In the genomic region with DNA sequence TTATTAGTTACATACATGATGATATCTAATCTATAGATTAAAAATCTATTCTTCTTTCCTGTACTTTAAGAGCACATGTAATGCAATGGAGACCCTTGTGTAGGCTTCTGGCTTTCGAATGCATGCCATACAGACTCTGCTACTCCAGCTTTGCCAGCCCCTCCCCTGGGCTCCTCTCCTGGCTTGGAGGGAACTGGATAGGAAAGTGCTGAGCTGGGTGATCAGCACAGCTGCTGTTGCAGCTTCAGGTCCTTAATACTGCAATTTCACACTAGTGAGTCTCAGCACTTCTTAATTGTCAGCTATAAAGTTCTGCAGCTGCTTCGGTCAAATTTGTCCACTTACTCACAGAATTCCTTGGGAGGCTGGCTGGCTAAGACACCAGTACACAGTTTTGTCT, we compare ENCODE assay signal across 22 mouse cellular contexts.
DNase-seq lines count a peak whose midpoint lies in the region; ATAC-seq and TF ChIP-seq lines count a peak whose summit lies in the region.
"Had no signal": no experiment of that assay in that cellular context is flagged by ENCODE, and none has a peak within 500 bp of the region (broad histone marks: within the 10 kb centered on the region; RNA-seq: fewer than 3 reads in every experiment).

No protein-coding gene starts in this region.

- no peaks in the 10 kb centered on the region for H3K36me3 ChIP-seq in embryonic facial prominence, embryonic 14.5 days (ENCODE audit: control insufficient read depth, insufficient read depth, low read length)
- no peaks in the 10 kb centered on the region for H3K36me3 ChIP-seq in embryonic facial prominence, embryonic 10.5 days (replicated peaks)
- H3K36me3 ChIP-seq in hindbrain, embryonic 14.5 days (replicated peaks; ENCODE audit: control insufficient read depth, insufficient read depth), result no peaks in the 10 kb centered on the region
- no peaks in the 10 kb centered on the region for H3K36me3 ChIP-seq in hindbrain, postnatal 0 days (ENCODE audit: insufficient read depth, low read length)
- no peaks in the 10 kb centered on the region for H3K36me3 ChIP-seq in lung, postnatal 0 days (ENCODE audit: insufficient read depth, low read length)
- H3K36me3 ChIP-seq: embryonic facial prominence, embryonic 12.5 days; G1E; heart, embryonic 12.5 days; hindbrain, embryonic 10.5 days had no signal

- no peak overlapping the region for H3K4me3 ChIP-seq in embryonic facial prominence, embryonic 14.5 days (ENCODE audit: low read depth, low read length)
- H3K4me3 ChIP-seq in embryonic facial prominence, embryonic 10.5 days, result no peak overlapping the region
- no peak overlapping the region for H3K4me3 ChIP-seq in hindbrain, embryonic 14.5 days (replicated peaks; ENCODE audit: low read length)
- H3K4me3 ChIP-seq in hindbrain, postnatal 0 days (ENCODE audit: low read length), result no peak overlapping the region
- H3K4me3 ChIP-seq in lung, postnatal 0 days (ENCODE audit: low read depth, low read length), result no peak overlapping the region
- H3K4me3 ChIP-seq: embryonic facial prominence, embryonic 12.5 days; gastrocnemius, adult 2 months; heart, embryonic 12.5 days; hindbrain, embryonic 10.5 days had no signal

- no peaks in the 10 kb centered on the region for H3K9me3 ChIP-seq in embryonic facial prominence, embryonic 14.5 days (ENCODE audit: control insufficient read depth, low read length)
- H3K9me3 ChIP-seq in embryonic facial prominence, embryonic 10.5 days, result no peaks in the 10 kb centered on the region
- no peaks in the 10 kb centered on the region for H3K9me3 ChIP-seq in hindbrain, embryonic 14.5 days (ENCODE audit: control insufficient read depth, low read length)
- H3K9me3 ChIP-seq in hindbrain, postnatal 0 days (ENCODE audit: low read length), result no peaks in the 10 kb centered on the region
- no peaks in the 10 kb centered on the region for H3K9me3 ChIP-seq in lung, postnatal 0 days (ENCODE audit: low read length)
- H3K9me3 ChIP-seq: embryonic facial prominence, embryonic 12.5 days; G1E; heart, embryonic 12.5 days; hindbrain, embryonic 10.5 days had no signal

- no peaks in the 10 kb centered on the region for H3K4me1 ChIP-seq in embryonic facial prominence, embryonic 14.5 days (ENCODE audit: control insufficient read depth, insufficient read depth, low read length)
- H3K4me1 ChIP-seq in embryonic facial prominence, embryonic 10.5 days, result no peaks in the 10 kb centered on the region
- no peaks in the 10 kb centered on the region for H3K4me1 ChIP-seq in hindbrain, embryonic 14.5 days (replicated peaks; ENCODE audit: control insufficient read depth, insufficient read depth, low read length)
- no peaks in the 10 kb centered on the region for H3K4me1 ChIP-seq in hindbrain, postnatal 0 days (ENCODE audit: insufficient read depth, low read length)
- no peaks in the 10 kb centered on the region for H3K4me1 ChIP-seq in lung, postnatal 0 days (ENCODE audit: insufficient read depth, low read depth, low read length)
- H3K4me1 ChIP-seq: embryonic facial prominence, embryonic 12.5 days; heart, embryonic 12.5 days; hindbrain, embryonic 10.5 days had no signal

- WGBS in embryonic facial prominence, embryonic 14.5 days, result 79% methylated on average over 2 of the region's 2 CpGs
- WGBS in embryonic facial prominence, embryonic 10.5 days, result 92% methylated on average over 2 of the region's 2 CpGs
- 96% methylated on average over 2 of the region's 2 CpGs for WGBS in hindbrain, embryonic 14.5 days
- WGBS in hindbrain, postnatal 0 days, result 72% methylated on average over 2 of the region's 2 CpGs
- WGBS in lung, postnatal 0 days, result 54% methylated on average over 2 of the region's 2 CpGs

- no peak overlapping the region for H3K27ac ChIP-seq in embryonic facial prominence, embryonic 14.5 days (replicated peaks; ENCODE audit: low read depth, low read length)
- H3K27ac ChIP-seq in embryonic facial prominence, embryonic 10.5 days (replicated peaks), result no peak overlapping the region
- H3K27ac ChIP-seq in hindbrain, embryonic 14.5 days, result no peak overlapping the region
- no peak overlapping the region for H3K27ac ChIP-seq in hindbrain, postnatal 0 days
- no peak overlapping the region for H3K27ac ChIP-seq in lung, postnatal 0 days (ENCODE audit: low read length)
- H3K27ac ChIP-seq: embryonic facial prominence, embryonic 12.5 days; gastrocnemius, adult 2 months; hindbrain, embryonic 10.5 days had no signal

- H3K4me2 ChIP-seq in embryonic facial prominence, embryonic 14.5 days (ENCODE audit: low read depth, low read length), result no peak overlapping the region
- H3K4me2 ChIP-seq in hindbrain, embryonic 14.5 days (replicated peaks), result no peak overlapping the region
- no peak overlapping the region for H3K4me2 ChIP-seq in hindbrain, postnatal 0 days (ENCODE audit: low read depth, low read length)
- no peak overlapping the region for H3K4me2 ChIP-seq in lung, postnatal 0 days (replicated peaks; ENCODE audit: low read depth, low read length)
- H3K4me2 ChIP-seq: embryonic facial prominence, embryonic 12.5 days; heart, embryonic 12.5 days had no signal

- peak; percentile 6 for DNase-seq in embryonic facial prominence, embryonic 14.5 days (ENCODE audit: low spot score)
- DNase-seq in embryonic facial prominence, embryonic 10.5 days (ENCODE audit: low spot score), result no peak
- DNase-seq in hindbrain, embryonic 14.5 days (ENCODE audit: low spot score), result peak; percentile 21
- DNase-seq in hindbrain, postnatal 0 days (ENCODE audit: low spot score), result no peak
- peak; percentile 14 for DNase-seq in lung, postnatal 0 days (ENCODE audit: low spot score)
- no peak for DNase-seq in lung, postnatal 14 days
- peak; percentile 16 for DNase-seq in telencephalon, adult 2 months (ENCODE audit: low read depth, low spot score)
- DNase-seq: adrenal gland, adult 8-10 months; adrenal gland, postnatal 36 days; B cell, adult 2 months; cerebellum, adult 11 months; cerebellum, adult 8-10 months; cerebellum, postnatal 14 days; embryo, embryonic 11 days; gastrocnemius, adult 2 months; gastrocnemius, postnatal 25 days had no signal

- no peak overlapping the region for H3K9ac ChIP-seq in embryonic facial prominence, embryonic 14.5 days (ENCODE audit: low read depth, low read length)
- H3K9ac ChIP-seq in hindbrain, embryonic 14.5 days, result no peak overlapping the region
- no peak overlapping the region for H3K9ac ChIP-seq in hindbrain, postnatal 0 days (replicated peaks; ENCODE audit: low read length)
- no peak overlapping the region for H3K9ac ChIP-seq in lung, postnatal 0 days (replicated peaks; ENCODE audit: low read depth)
- H3K9ac ChIP-seq: embryonic facial prominence, embryonic 12.5 days; heart, embryonic 12.5 days had no signal

- no peak for TF ChIP-seq EP300 in lung, postnatal 0 days (IDR thresholded peaks at IDR 0.05)

- no peaks in the 10 kb centered on the region for H3K27me3 ChIP-seq in embryonic facial prominence, embryonic 14.5 days (replicated peaks; ENCODE audit: control insufficient read depth, insufficient read depth, low read length)
- H3K27me3 ChIP-seq in embryonic facial prominence, embryonic 10.5 days (replicated peaks; ENCODE audit: low read depth, poor library complexity, severe bottlenecking), result no peaks in the 10 kb centered on the region
- H3K27me3 ChIP-seq in hindbrain, embryonic 14.5 days (ENCODE audit: control insufficient read depth, insufficient read depth, low read length), result no peaks in the 10 kb centered on the region
- no peaks in the 10 kb centered on the region for H3K27me3 ChIP-seq in hindbrain, postnatal 0 days (ENCODE audit: insufficient read depth, low read length)
- H3K27me3 ChIP-seq in lung, postnatal 0 days (replicated peaks; ENCODE audit: insufficient read depth, low read length), result no peaks in the 10 kb centered on the region
- H3K27me3 ChIP-seq: embryonic facial prominence, embryonic 12.5 days; heart, embryonic 12.5 days had no signal

- TF ChIP-seq CTCF in hindbrain, postnatal 0 days (IDR thresholded peaks at IDR 0.05; ENCODE audit: low read depth), result no peak
- no peak for TF ChIP-seq CTCF in lung, postnatal 0 days (IDR thresholded peaks at IDR 0.05)

- ATAC-seq in embryonic facial prominence, embryonic 14.5 days (ENCODE audit: low read depth), result peak; percentile 33; the same call in 1 of the 2 replicates
- ATAC-seq in hindbrain, embryonic 14.5 days (ENCODE audit: low FRiP score), result no peak
- ATAC-seq in hindbrain, postnatal 0 days, result no peak
- ATAC-seq in lung, postnatal 0 days, result no peak; the same call in 1 of the 2 replicates
- ATAC-seq: CD4-positive, CD25-positive, alpha-beta regulatory T cell, adult 4 months; forebrain, embryonic 14.5 days had no signal

Comparison
In these comparisons a context has a peak if more than half of its experiments do, and no peak if none do; other contexts are left out.
1. DNase-seq: peak in embryonic facial prominence, embryonic 14.5 days (single experiment), hindbrain, embryonic 14.5 days (single experiment), lung, postnatal 0 days (single experiment) and telencephalon, adult 2 months (single experiment); none in embryonic facial prominence, embryonic 10.5 days (single experiment), hindbrain, postnatal 0 days (single experiment) and lung, postnatal 14 days (single experiment).